Mouse (Mus musculus): ENCODE results near the gene Slc17a1. TPM values are rescaled to one million over a fixed set of nuclear protein-coding genes. Genes with fewer than 3 reads are reported as not detected.

The Slc17a1 gene
- polyA plus RNA-seq, 1 experiment from 2014 or later, result not detected

DNA sequence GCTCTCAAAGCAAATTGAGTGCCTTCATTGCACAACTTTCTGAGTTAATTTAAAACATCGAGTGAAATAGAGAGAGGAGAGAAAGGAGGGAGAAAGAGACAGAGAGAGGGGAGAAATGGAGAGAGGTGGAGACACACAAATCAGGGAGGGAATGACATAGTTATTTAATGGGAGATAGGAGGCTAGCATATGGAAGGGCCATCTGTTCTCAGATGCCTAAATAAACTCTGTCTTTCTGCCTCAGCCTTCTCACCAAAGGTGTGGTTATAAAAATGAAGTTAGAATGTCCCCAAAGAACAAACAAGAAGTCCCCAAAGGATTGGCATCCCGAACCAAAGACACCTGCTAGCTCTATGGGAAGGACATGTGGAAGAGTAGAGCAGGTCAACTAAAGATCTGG is 18.3 kb upstream of the Slc17a1 start:
- H3K27ac ChIP-seq (ENCODE audit: low read depth, low read length), result no peak overlapping the region
- H3K4me1 ChIP-seq (ENCODE audit: control insufficient read depth, insufficient read depth, low read length), result no peaks in the 10 kb centered on the region
- WGBS (ENCODE audit: insufficient replicate concordance), result 71% methylated on average over 2 of the region's 2 CpGs
- H3K36me3 ChIP-seq (ENCODE audit: control insufficient read depth, insufficient read depth, low read length), result no peaks in the 10 kb centered on the region
- no peaks in the 10 kb centered on the region for H3K9me3 ChIP-seq (replicated peaks; ENCODE audit: control insufficient read depth, low read length)
- no peak overlapping the region for H3K4me3 ChIP-seq (ENCODE audit: low read depth, low read length)
- no peak overlapping the region for H3K4me2 ChIP-seq
- H3K27me3 ChIP-seq (ENCODE audit: control insufficient read depth, insufficient read depth, low read length), result no peaks in the 10 kb centered on the region
- H3K9ac ChIP-seq (ENCODE audit: low read depth, low read length), result no peak overlapping the region
- ATAC-seq (replicated peaks; ENCODE audit: insufficient number of reproducible peaks, low FRiP score, low TSS enrichment), result no peak

DNA sequence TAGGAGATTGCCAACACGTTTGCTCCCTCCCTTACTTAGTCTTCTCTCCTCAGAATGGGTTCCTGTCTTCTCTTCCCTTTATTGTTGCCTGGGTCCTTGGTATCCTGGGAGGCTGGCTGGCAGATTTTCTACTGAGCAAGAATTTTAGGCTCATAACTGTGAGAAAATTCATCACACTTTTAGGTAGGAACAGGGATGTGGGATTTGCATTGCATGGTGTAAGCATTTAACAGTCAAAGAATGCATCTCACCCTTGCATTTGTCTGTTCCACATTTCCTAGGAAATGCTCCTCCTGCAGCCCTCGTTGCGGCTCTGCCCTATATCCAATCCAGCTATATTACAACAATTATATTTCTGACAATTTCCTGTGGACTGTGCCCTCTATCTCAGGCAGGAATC is 11.1 kb upstream of the Slc17a1 start:
- no peak for ATAC-seq (replicated peaks; ENCODE audit: insufficient number of reproducible peaks, low FRiP score, low TSS enrichment)
- no peaks in the 10 kb centered on the region for H3K9me3 ChIP-seq (replicated peaks; ENCODE audit: control insufficient read depth, low read length)
- H3K27ac ChIP-seq (ENCODE audit: low read depth, low read length), result no peak overlapping the region
- no peak overlapping the region for H3K9ac ChIP-seq (ENCODE audit: low read depth, low read length)
- H3K36me3 ChIP-seq (ENCODE audit: control insufficient read depth, insufficient read depth, low read length), result no peaks in the 10 kb centered on the region
- 62% methylated on average over 3 of the region's 3 CpGs for WGBS (ENCODE audit: insufficient replicate concordance)
- H3K27me3 ChIP-seq (ENCODE audit: control insufficient read depth, insufficient read depth, low read length), result 0 out of 2 replicates have a peak, but pooled peaks cover 3% of the 10 kb centered on the region
- H3K4me2 ChIP-seq, result no peak overlapping the region
- H3K4me1 ChIP-seq (ENCODE audit: control insufficient read depth, insufficient read depth, low read length), result no peaks in the 10 kb centered on the region
- no peak overlapping the region for H3K4me3 ChIP-seq (ENCODE audit: low read depth, low read length)

DNA sequence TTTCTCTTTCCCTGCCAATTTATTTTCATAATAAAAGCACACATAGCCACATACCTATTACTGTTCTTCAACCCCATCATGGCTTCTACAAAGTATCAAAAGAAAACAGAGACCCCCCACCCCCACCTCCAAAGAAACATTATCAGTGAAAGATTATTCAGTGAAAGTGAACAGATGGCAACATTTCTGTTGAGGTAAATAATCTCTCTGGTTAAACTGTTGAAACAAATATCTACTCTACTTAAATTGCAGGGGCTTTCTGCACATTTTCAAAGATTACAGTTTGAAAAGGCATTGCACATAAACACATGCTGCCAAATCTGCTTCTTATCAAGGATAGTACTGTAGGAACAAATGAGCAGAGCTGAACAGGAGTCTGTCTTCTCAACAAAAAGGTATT is 5.7 kb upstream of the Slc17a1 start:
- Histone ChIP-seq H3K27ac (ENCODE audit: low read depth, low read length) (no peak overlapping the region), H3K9me3 (replicated peaks; ENCODE audit: control insufficient read depth, low read length) (no peaks in the 10 kb centered on the region), H3K9ac (ENCODE audit: low read depth, low read length) (no peak overlapping the region), H3K36me3 (ENCODE audit: control insufficient read depth, insufficient read depth, low read length) (no peaks in the 10 kb centered on the region), H3K4me1 (ENCODE audit: control insufficient read depth, insufficient read depth, low read length) (no peaks in the 10 kb centered on the region), H3K27me3 (ENCODE audit: control insufficient read depth, insufficient read depth, low read length) (0 out of 2 replicates have a peak, but pooled peaks cover 3% of the 10 kb centered on the region), H3K4me2 (no peak overlapping the region), H3K4me3 (ENCODE audit: low read depth, low read length) (no peak overlapping the region)
- ATAC-seq (replicated peaks; ENCODE audit: insufficient number of reproducible peaks, low FRiP score, low TSS enrichment), result no peak

GRCm38 (mm10) chr13:23864711-23865110 is 2.8 kb upstream of the Slc17a1 start:
- WGBS (ENCODE audit: insufficient replicate concordance), result 73% methylated on average over 9 of the region's 9 CpGs
- no peak for ATAC-seq (replicated peaks; ENCODE audit: insufficient number of reproducible peaks, low FRiP score, low TSS enrichment)

GRCm38 (mm10) chr13:23866086-23866710 is 1.4 kb upstream of the Slc17a1 start:
- Histone ChIP-seq H3K4me2 (no peak overlapping the region), H3K4me3 (ENCODE audit: low read depth, low read length) (no peak overlapping the region), H3K9me3 (replicated peaks; ENCODE audit: control insufficient read depth, low read length) (no peaks in the 10 kb centered on the region), H3K4me1 (ENCODE audit: control insufficient read depth, insufficient read depth, low read length) (no peaks in the 10 kb centered on the region), H3K27ac (ENCODE audit: low read depth, low read length) (no peak overlapping the region), H3K27me3 (ENCODE audit: control insufficient read depth, insufficient read depth, low read length) (no peaks in the 10 kb centered on the region), H3K9ac (ENCODE audit: low read depth, low read length) (no peak overlapping the region), H3K36me3 (ENCODE audit: control insufficient read depth, insufficient read depth, low read length) (no peaks in the 10 kb centered on the region)
- 64% methylated on average over 9 of the region's 9 CpGs for WGBS (ENCODE audit: insufficient replicate concordance)
- no peak for ATAC-seq (replicated peaks; ENCODE audit: insufficient number of reproducible peaks, low FRiP score, low TSS enrichment)

More at GRCm38 (mm10) chr13:23864711-23865110, 2.8 kb upstream of the Slc17a1 start:
- H3K4me1 ChIP-seq (ENCODE audit: control insufficient read depth, insufficient read depth, low read length), result no peaks in the 10 kb centered on the region
- H3K9ac ChIP-seq (ENCODE audit: low read depth, low read length), result no peak overlapping the region
- H3K27ac ChIP-seq (ENCODE audit: low read depth, low read length), result no peak overlapping the region
- no peak overlapping the region for H3K4me3 ChIP-seq (ENCODE audit: low read depth, low read length)
- H3K9me3 ChIP-seq (replicated peaks; ENCODE audit: control insufficient read depth, low read length), result no peaks in the 10 kb centered on the region
- H3K4me2 ChIP-seq, result no peak overlapping the region
- H3K27me3 ChIP-seq (ENCODE audit: control insufficient read depth, insufficient read depth, low read length), result 0 out of 2 replicates have a peak, but pooled peaks cover 3% of the 10 kb centered on the region
- H3K36me3 ChIP-seq (ENCODE audit: control insufficient read depth, insufficient read depth, low read length), result no peaks in the 10 kb centered on the region

DNA sequence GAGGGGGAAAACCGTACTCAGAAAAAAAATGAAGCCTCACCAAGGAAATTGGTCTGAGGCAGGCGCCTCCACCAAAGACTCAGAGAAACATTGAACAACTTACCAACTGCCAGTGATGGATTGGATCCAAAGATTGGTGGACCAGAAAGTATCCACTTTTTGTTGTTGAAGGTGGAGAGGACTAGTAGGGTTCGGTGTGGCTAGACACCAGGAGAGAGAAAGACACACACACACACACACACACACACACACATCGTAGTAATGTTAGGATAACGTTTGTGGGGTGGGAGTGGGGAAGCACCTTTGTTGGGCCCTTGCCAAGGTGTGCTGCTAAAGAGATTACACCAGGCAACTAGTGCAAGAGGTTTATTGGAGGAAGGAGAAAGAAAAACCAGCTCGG is 550 bp upstream of the Slc17a1 start:
- Histone ChIP-seq H3K36me3 (ENCODE audit: control insufficient read depth, insufficient read depth, low read length) (no peaks in the 10 kb centered on the region), H3K4me1 (ENCODE audit: control insufficient read depth, insufficient read depth, low read length) (no peaks in the 10 kb centered on the region), H3K9ac (ENCODE audit: low read depth, low read length) (no peak overlapping the region), H3K4me3 (ENCODE audit: low read depth, low read length) (no peak overlapping the region), H3K27ac (ENCODE audit: low read depth, low read length) (no peak overlapping the region), H3K27me3 (ENCODE audit: control insufficient read depth, insufficient read depth, low read length) (no peaks in the 10 kb centered on the region), H3K4me2 (no peak overlapping the region), H3K9me3 (replicated peaks; ENCODE audit: control insufficient read depth, low read length) (no peaks in the 10 kb centered on the region)
- WGBS (ENCODE audit: insufficient replicate concordance), result 78% methylated on average over 6 of the region's 6 CpGs
- no peak for ATAC-seq (replicated peaks; ENCODE audit: insufficient number of reproducible peaks, low FRiP score, low TSS enrichment)

DNA sequence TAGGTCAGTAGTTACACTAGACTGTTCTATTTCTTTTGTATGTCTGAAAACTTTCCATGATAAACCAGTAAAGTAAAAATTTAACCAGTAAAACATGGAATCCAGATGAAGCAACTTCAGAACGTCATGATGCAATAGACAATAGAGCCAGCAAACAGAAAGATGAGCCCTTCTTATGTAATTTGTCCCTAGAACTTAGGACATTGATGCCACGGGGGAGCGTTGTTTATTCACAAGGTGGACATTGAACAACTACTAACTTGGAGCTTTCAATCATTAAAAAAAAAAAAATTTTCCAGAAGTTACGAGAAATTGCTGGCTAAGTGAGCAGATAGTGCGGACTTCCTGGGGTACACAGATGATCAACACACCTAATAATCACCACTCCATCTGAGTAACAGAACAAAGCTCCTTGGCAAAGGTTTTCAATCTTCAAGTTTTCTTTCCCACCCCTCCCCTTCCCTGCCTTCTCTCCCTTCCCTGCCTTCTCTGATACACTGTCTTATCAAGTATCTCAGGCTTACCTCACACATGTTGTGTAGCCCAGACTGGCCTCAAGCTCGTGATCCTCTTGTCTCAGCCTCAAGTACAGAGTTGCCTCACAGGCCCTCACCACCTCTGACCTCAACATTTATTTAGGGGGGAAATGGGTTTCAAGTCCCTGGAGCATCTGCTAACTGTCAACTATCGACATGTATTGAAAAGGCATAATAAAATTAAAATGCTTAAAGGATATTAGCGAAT is 1.4 kb downstream of the Slc17a1 start:
- 80% methylated on average over 8 of the region's 8 CpGs for WGBS (ENCODE audit: insufficient replicate concordance)
- Histone ChIP-seq H3K4me2 (no peak overlapping the region), H3K4me1 (ENCODE audit: control insufficient read depth, insufficient read depth, low read length) (no peaks in the 10 kb centered on the region), H3K27me3 (ENCODE audit: control insufficient read depth, insufficient read depth, low read length) (no peaks in the 10 kb centered on the region), H3K27ac (ENCODE audit: low read depth, low read length) (no peak overlapping the region), H3K9ac (ENCODE audit: low read depth, low read length) (no peak overlapping the region), H3K4me3 (ENCODE audit: low read depth, low read length) (no peak overlapping the region), H3K36me3 (ENCODE audit: control insufficient read depth, insufficient read depth, low read length) (no peaks in the 10 kb centered on the region), H3K9me3 (replicated peaks; ENCODE audit: control insufficient read depth, low read length) (no peaks in the 10 kb centered on the region)
- ATAC-seq (replicated peaks; ENCODE audit: insufficient number of reproducible peaks, low FRiP score, low TSS enrichment), result no peak

GRCm38 (mm10) chr13:23869996-23870395 is 2.4 kb downstream of the Slc17a1 start:
- no peaks in the 10 kb centered on the region for H3K9me3 ChIP-seq (replicated peaks; ENCODE audit: control insufficient read depth, low read length)
- H3K4me1 ChIP-seq (ENCODE audit: control insufficient read depth, insufficient read depth, low read length), result no peaks in the 10 kb centered on the region
- 70% methylated on average over 3 of the region's 3 CpGs for WGBS (ENCODE audit: insufficient replicate concordance)
- H3K4me2 ChIP-seq, result no peak overlapping the region
- no peak overlapping the region for H3K27ac ChIP-seq (ENCODE audit: low read depth, low read length)
- no peak for ATAC-seq (replicated peaks; ENCODE audit: insufficient number of reproducible peaks, low FRiP score, low TSS enrichment)
- H3K36me3 ChIP-seq (ENCODE audit: control insufficient read depth, insufficient read depth, low read length), result no peaks in the 10 kb centered on the region
- no peak overlapping the region for H3K4me3 ChIP-seq (ENCODE audit: low read depth, low read length)
- no peak overlapping the region for H3K9ac ChIP-seq (ENCODE audit: low read depth, low read length)
- H3K27me3 ChIP-seq (ENCODE audit: control insufficient read depth, insufficient read depth, low read length), result no peaks in the 10 kb centered on the region

GRCm38 (mm10) chr13:23873141-23873540 is 5.6 kb downstream of the Slc17a1 start:
- no peaks in the 10 kb centered on the region for H3K9me3 ChIP-seq (replicated peaks; ENCODE audit: control insufficient read depth, low read length)
- H3K4me2 ChIP-seq, result no peak overlapping the region
- H3K4me3 ChIP-seq (ENCODE audit: low read depth, low read length), result no peak overlapping the region
- no peak for ATAC-seq (replicated peaks; ENCODE audit: insufficient number of reproducible peaks, low FRiP score, low TSS enrichment)
- H3K36me3 ChIP-seq (ENCODE audit: control insufficient read depth, insufficient read depth, low read length), result no peaks in the 10 kb centered on the region
- 70% methylated on average over 5 of the region's 5 CpGs for WGBS (ENCODE audit: insufficient replicate concordance)
- no peak overlapping the region for H3K27ac ChIP-seq (ENCODE audit: low read depth, low read length)
- no peaks in the 10 kb centered on the region for H3K27me3 ChIP-seq (ENCODE audit: control insufficient read depth, insufficient read depth, low read length)
- H3K4me1 ChIP-seq (ENCODE audit: control insufficient read depth, insufficient read depth, low read length), result no peaks in the 10 kb centered on the region
- H3K9ac ChIP-seq (ENCODE audit: low read depth, low read length), result no peak overlapping the region

Measured in heart, embryonic 11.5 days (tissue).